ENCODE assay signal across 9 mouse cellular contexts in the genomic region with DNA sequence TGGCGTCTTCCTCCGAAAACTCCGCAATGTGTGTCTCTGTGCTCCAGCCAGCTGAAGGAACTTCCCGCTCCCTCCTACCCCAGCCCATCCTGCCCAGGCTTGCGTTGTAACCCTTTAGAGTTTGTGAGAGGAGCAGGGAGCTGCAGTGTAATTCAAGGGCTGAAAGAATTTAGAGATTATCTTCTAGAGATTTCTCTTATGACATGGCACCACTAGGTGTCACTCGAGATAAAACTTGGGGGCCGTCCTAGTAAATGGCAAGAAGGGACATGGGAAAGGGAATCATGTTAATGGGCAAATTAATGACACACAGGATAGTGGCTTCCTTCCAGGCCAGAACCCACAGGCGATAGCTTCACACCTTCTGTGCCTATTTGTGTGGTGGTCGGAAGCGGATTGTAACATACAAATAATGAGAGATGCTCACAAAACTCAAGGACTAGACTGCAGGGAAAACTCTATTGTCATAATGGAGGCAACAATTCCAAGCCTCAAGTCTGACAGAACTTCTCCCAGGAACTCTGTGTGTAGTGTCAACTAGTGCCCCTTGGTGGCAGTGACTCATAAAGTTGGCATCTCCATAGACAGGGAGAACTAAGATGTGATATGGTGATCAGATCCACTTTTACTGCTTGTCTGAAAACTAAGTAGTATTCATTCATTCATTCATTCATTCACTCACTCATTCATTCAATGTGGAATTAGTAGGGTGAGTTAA. TPM values are rescaled to one million over a fixed set of nuclear protein-coding genes. Genes with fewer than 3 reads are reported as not detected.
DNase-seq lines count a peak whose midpoint lies in the region; ATAC-seq and TF ChIP-seq lines count a peak whose summit lies in the region.
"Had no signal": no experiment of that assay in that cellular context is flagged by ENCODE, and none has a peak within 500 bp of the region (broad histone marks: within the 10 kb centered on the region; RNA-seq: fewer than 3 reads in every experiment).

No protein-coding gene starts in this region.

- no peak overlapping the region for H3K27ac ChIP-seq in cortical plate, adult 2 months (ENCODE audit: insufficient read depth, low read length)
- H3K27ac ChIP-seq in hindbrain, embryonic 15.5 days (replicated peaks): no peak overlapping the region
- H3K27ac ChIP-seq in liver, embryonic 14.5 days: no peak overlapping the region
- H3K27ac ChIP-seq: embryonic facial prominence, embryonic 15.5 days had no signal

- H3K4me2 ChIP-seq in hindbrain, embryonic 15.5 days: no peak overlapping the region
- no peak overlapping the region for H3K4me2 ChIP-seq in liver, embryonic 14.5 days (ENCODE audit: low read depth)
- H3K4me2 ChIP-seq: embryonic facial prominence, embryonic 15.5 days had no signal

- no peaks in the 10 kb centered on the region for H3K9me3 ChIP-seq in hindbrain, embryonic 15.5 days
- H3K9me3 ChIP-seq in liver, embryonic 14.5 days (ENCODE audit: control insufficient read depth, low read length): no peaks in the 10 kb centered on the region
- H3K9me3 ChIP-seq: embryonic facial prominence, embryonic 15.5 days had no signal

- no peak overlapping the region for H3K4me3 ChIP-seq in cortical plate, adult 2 months (ENCODE audit: insufficient read depth, low read length)
- no peak overlapping the region for H3K4me3 ChIP-seq in hindbrain, embryonic 15.5 days
- H3K4me3 ChIP-seq in liver, embryonic 14.5 days (ENCODE audit: insufficient read depth in 1 of 2, low read depth in 2 of 2, low read length in 2 of 2): no peak overlapping the region
- H3K4me3 ChIP-seq: embryonic facial prominence, embryonic 15.5 days had no signal

- 57% methylated on average over 10 of the region's 10 CpGs for WGBS in hindbrain, embryonic 15.5 days
- 47% methylated on average over 10 of the region's 10 CpGs for WGBS in liver, embryonic 14.5 days (ENCODE audit: insufficient replicate concordance)

- ATAC-seq in hindbrain, embryonic 15.5 days (ENCODE audit: low FRiP score, low read depth): 0 out of 2 replicates have a peak, but pooled peaks have one; percentile 38
- no peak for ATAC-seq in liver, embryonic 14.5 days (ENCODE audit: insufficient read depth)
- no peak for ATAC-seq in erythroid progenitor cell, adult 5-6 weeks (replicated peaks; ENCODE audit: low FRiP score, poor library complexity, severe bottlenecking)

- H3K27me3 ChIP-seq in hindbrain, embryonic 15.5 days: no peaks in the 10 kb centered on the region
- no peaks in the 10 kb centered on the region for H3K27me3 ChIP-seq in liver, embryonic 14.5 days (ENCODE audit: control insufficient read depth, insufficient read depth, low read length)
- H3K27me3 ChIP-seq: embryonic facial prominence, embryonic 15.5 days had no signal

- TF ChIP-seq CTCF in cortical plate, adult 2 months (IDR thresholded peaks at IDR 0.05; ENCODE audit: extremely low read depth, insufficient read depth, low read length): peak; percentile 21; the same call in 1 of the 2 replicates
- peak; percentile 25; the same call in 1 of the 2 replicates for TF ChIP-seq CTCF in liver, embryonic 14.5 days (IDR thresholded peaks at IDR 0.05; ENCODE audit: low read depth)

- H3K9ac ChIP-seq in hindbrain, embryonic 15.5 days: no peak overlapping the region
- no peak overlapping the region for H3K9ac ChIP-seq in liver, embryonic 14.5 days (replicated peaks)
- H3K9ac ChIP-seq: embryonic facial prominence, embryonic 15.5 days had no signal

- no peak for TF ChIP-seq EP300 in liver, embryonic 14.5 days (IDR thresholded peaks at IDR 0.05; ENCODE audit: low read depth)

- no peaks in the 10 kb centered on the region for H3K36me3 ChIP-seq in hindbrain, embryonic 15.5 days
- H3K36me3 ChIP-seq in liver, embryonic 14.5 days (replicated peaks; ENCODE audit: control insufficient read depth, insufficient read depth, low read depth): no peaks in the 10 kb centered on the region
- H3K36me3 ChIP-seq: embryonic facial prominence, embryonic 15.5 days had no signal

- peak; percentile 6 for DNase-seq in kidney, adult 18-20 months
- no peak for DNase-seq in kidney, adult 11 months
- DNase-seq in NIH3T3 (ENCODE audit: low read depth): peak; percentile 88
- no peak for DNase-seq in liver, embryonic 14.5 days (ENCODE audit: low read depth in 3 of 3, low spot score in 3 of 3)
- peak; percentile 28 for DNase-seq in retina, postnatal 7 days (ENCODE audit: low read depth, low spot score)

- H3K4me1 ChIP-seq in cortical plate, adult 2 months (ENCODE audit: control insufficient read depth, insufficient read depth, low read length): no peaks in the 10 kb centered on the region
- H3K4me1 ChIP-seq in hindbrain, embryonic 15.5 days (replicated peaks): no peaks in the 10 kb centered on the region
- no peaks in the 10 kb centered on the region for H3K4me1 ChIP-seq in liver, embryonic 14.5 days (replicated peaks; ENCODE audit: control insufficient read depth in 2 of 2, insufficient read depth in 2 of 2, low read length in 1 of 2)

- TF ChIP-seq POLR2A in cortical plate, adult 2 months (IDR thresholded peaks at IDR 0.05; ENCODE audit: extremely low read depth, insufficient read depth, low read length): no peak

RNA-seq across cellular contexts. Expression of gene Mroh9, which starts 6.1 kb away (rescaled TPM):
- polyA plus RNA-seq in cortical plate, adult 2 months (2012; rRNA removed): not detected in 2 replicates
- not detected in 2 replicates for polyA plus RNA-seq in hindbrain, embryonic 15.5 days (2015; fragmentation: Nextera tagmentation; extraction: Ambion mirVana)
- not detected in 2 replicates for polyA plus RNA-seq in liver, embryonic 14.5 days (2012; rRNA removed)
- not detected in 2 replicates for polyA plus RNA-seq in liver, embryonic 14.5 days (2014; fragmentation: Nextera tagmentation; extraction: Ambion mirVana)
- total RNA-seq in erythroid progenitor cell, adult 5-6 weeks (2015; ENCODE audit: low replicate concordance): not detected in 2 replicates
- total RNA-seq in erythroid progenitor cell, adult 5-6 weeks (2017; ENCODE audit: low replicate concordance): not detected in 2 replicates
- polyA plus RNA-seq: embryonic facial prominence, embryonic 15.5 days had no signal

Comparison
In these comparisons a context has a peak if more than half of its experiments do, and no peak if none do; other contexts are left out.
1. DNase-seq: peak in kidney, adult 18-20 months (single experiment), NIH3T3 (single experiment) and retina, postnatal 7 days (single experiment); none in kidney, adult 11 months (single experiment) and liver, embryonic 14.5 days (0 of 3).